Mouse (Mus musculus) olfactory bulb, adult 2 months (tissue): ENCODE measurements around the gene Ngf.

Experiments used
- CTCF ChIP-seq: fragments of 200-500 bp; IDR thresholded peaks from 2 replicates; pipeline ENCODE4 v1.5.1; 2012; ENCODE audit warnings: low read depth, mild to moderate bottlenecking, low read length, moderate library complexity; ENCODE audit not compliant: insufficient read depth
- POLR2A ChIP-seq: fragments of 200-500 bp; IDR thresholded peaks from 2 replicates; pipeline ENCODE4 v1.6.1; 2012; ENCODE audit warnings: mild to moderate bottlenecking, low read depth, low read length, moderate library complexity; ENCODE audit not compliant: insufficient read depth

DNA sequence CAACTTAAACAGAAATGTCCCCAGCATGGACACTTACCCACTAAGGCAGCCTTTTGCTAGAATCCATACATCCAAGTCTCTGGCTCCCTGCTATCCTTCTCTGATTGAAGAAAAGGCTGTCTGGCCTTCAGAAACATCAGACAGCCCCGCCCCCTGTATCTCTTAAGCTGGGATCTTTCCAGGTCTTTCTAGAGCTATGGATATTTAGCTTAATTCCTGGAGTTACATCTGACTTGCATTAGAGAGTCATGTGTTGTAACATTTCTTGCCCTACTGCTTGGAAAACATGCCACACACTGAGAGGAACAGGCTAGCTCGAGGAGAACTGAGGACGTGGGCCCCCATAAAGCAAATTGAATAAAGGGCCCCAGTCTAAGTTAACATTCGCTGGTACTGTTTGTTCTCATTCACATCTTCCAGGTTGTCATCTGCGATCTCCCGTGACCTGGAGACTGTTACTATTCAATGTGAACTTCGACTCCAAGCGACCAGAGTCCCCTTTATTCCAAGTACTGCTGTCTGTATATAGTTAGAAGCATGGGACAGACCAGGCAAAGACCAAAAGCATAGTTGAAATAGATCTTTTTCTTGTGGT is 38.0 kb downstream of the Ngf start:
- TF ChIP-seq POLR2A = no peak
- TF ChIP-seq CTCF = no peak
